Mouse (Mus musculus) G1E (cell line): Measurements from ENCODE around the gene Dok1. TPM values are rescaled to one million over a fixed set of nuclear protein-coding genes. Genes with fewer than 3 reads are reported as not detected.

ENCODE experiments used
- ATAC-seq: 2 replicates; pipeline ENCODE4 v1.8.0; 2016; ENCODE audit warnings: mild to moderate bottlenecking; ENCODE audit not compliant: insufficient number of reproducible peaks, poor library complexity, low FRiP score, severe bottlenecking; ENCODE audit errors: extremely low read depth
- DNase-seq: peaks from one replicate; pipeline ENCODE4 v3.0.0; 2012; ENCODE audit warnings: low spot score
- H3K27me3 ChIP-seq: 2 replicates; pipeline ENCODE4 v1.6.1; 2012; ENCODE audit warnings: mild to moderate bottlenecking, low read length, inconsistent platforms; ENCODE audit not compliant: insufficient read depth
- H3K36me3 ChIP-seq: replicated peaks from 2 replicates; pipeline ENCODE3; 2012; ENCODE audit warnings: mild to moderate bottlenecking, inconsistent platforms
- H3K4me1 ChIP-seq: 2 replicates; pipeline ENCODE4 v1.6.1; 2012; ENCODE audit warnings: low read depth, low read length, inconsistent platforms, mixed read lengths; ENCODE audit not compliant: insufficient read depth
- H3K4me3 ChIP-seq: 2 replicates; pipeline ENCODE4 v1.5.1; 2012; ENCODE audit warnings: low read depth, mild to moderate bottlenecking, inconsistent platforms, low read length, moderate library complexity, mixed read lengths
- H3K9me3 ChIP-seq: replicated peaks from 2 replicates; pipeline ENCODE4 v1.6.1; 2012; ENCODE audit warnings: inconsistent platforms
- CTCF ChIP-seq: IDR thresholded peaks from 2 replicates; pipeline ENCODE4 v1.5.1; 2012; ENCODE audit warnings: low read depth, low read length, inconsistent platforms, mixed read lengths
- GATA1 ChIP-seq: IDR thresholded peaks from 2 replicates; pipeline ENCODE4 v1.6.1; 2012; ENCODE audit warnings: borderline replicate concordance, low read length, inconsistent platforms, mixed read lengths
- GATA2 ChIP-seq: IDR thresholded peaks from 2 replicates; pipeline ENCODE4 v1.6.1; 2012; ENCODE audit warnings: low read depth, low read length, inconsistent platforms, borderline replicate concordance
- POLR2AphosphoS5 ChIP-seq: IDR thresholded peaks from 2 replicates; pipeline ENCODE4 v1.6.1; 2012; ENCODE audit warnings: low read depth, low read length, inconsistent platforms; ENCODE audit not compliant: insufficient replicate concordance
- TAL1 ChIP-seq: conservative IDR thresholded peaks from 2 replicates; pipeline ENCODE4 v1.6.1; 2012; ENCODE audit warnings: low read depth, low read length, inconsistent platforms, mixed read lengths
- polyA plus RNA-seq: library from polyadenylated mRNA; stranded (reverse); fragments of >175 nt; gene quantifications from 2 replicates; pipeline ENCODE4 v1.2.3, GENCODE M21; 2012
- total RNA-seq, 2 experiments: library from RNA; stranded (forward) in 1 of 2; stranded (reverse) in 1 of 2; fragments of 200-1000 nt in 1 of 2; fragments of >200 nt in 1 of 2; fragmentation: Nextera tagmentation in 1 of 2; gene quantifications; 2 replicates each; pipeline ENCODE4 v1.2.3; 2014 to 2017

Dok1 gene
- total and polyA plus RNA-seq, 3 experiments: 7.8 to 82.5 (median 28.4) TPM

- no peak for TF ChIP-seq CTCF
- no peak for TF ChIP-seq TAL1
- no peak for TF ChIP-seq GATA1
- no peak for TF ChIP-seq POLR2AphosphoS5
- TF ChIP-seq GATA2: no peak
- Histone ChIP-seq H3K36me3 (peaks cover 37% of the 10 kb centered on the region), H3K9me3 (no peaks in the 10 kb centered on the region), H3K27me3 (peaks cover 9% of the 10 kb centered on the region), H3K4me1 (peaks cover 50% of the 10 kb centered on the region), H3K4me3 (no peak overlapping the region)
- ATAC-seq (no peak), DNase-seq (no peak)
Observed at GRCm38 (mm10) chr6:83049367-83049766, 16.1 kb upstream of the Dok1 start.

- no peak overlapping the region for H3K4me3 ChIP-seq
- H3K4me1 ChIP-seq: peaks cover 22% of the 10 kb centered on the region
- H3K9me3 ChIP-seq: no peaks in the 10 kb centered on the region
- DNase-seq (no peak), ATAC-seq (no peak)
- H3K36me3 ChIP-seq: peaks cover 5% of the 10 kb centered on the region
- H3K27me3 ChIP-seq: peaks cover 20% of the 10 kb centered on the region
- TF ChIP-seq GATA2: no peak
- no peak for TF ChIP-seq TAL1
- TF ChIP-seq GATA1: no peak
- TF ChIP-seq POLR2AphosphoS5: no peak
- TF ChIP-seq CTCF: no peak
Observed at GRCm38 (mm10) chr6:83044742-83045141, 11.5 kb upstream of the Dok1 start.

- Histone ChIP-seq H3K4me3 (no peak overlapping the region), H3K27me3 (peaks cover 20% of the 10 kb centered on the region), H3K9me3 (no peaks in the 10 kb centered on the region), H3K4me1 (peaks cover 18% of the 10 kb centered on the region), H3K36me3 (no peaks in the 10 kb centered on the region)
- TF ChIP-seq GATA2: no peak
- no peak for TF ChIP-seq POLR2AphosphoS5
- no peak for TF ChIP-seq TAL1
- TF ChIP-seq CTCF: no peak
- TF ChIP-seq GATA1: no peak
- DNase-seq (no peak), ATAC-seq (no peak)
Observed at GRCm38 (mm10) chr6:83043993-83044392, 10.7 kb upstream of the Dok1 start.

- peaks cover 21% of the 10 kb centered on the region for H3K27me3 ChIP-seq
- H3K4me1 ChIP-seq: peaks cover 21% of the 10 kb centered on the region
- ATAC-seq: no peak
- no peak overlapping the region for H3K4me3 ChIP-seq
- no peaks in the 10 kb centered on the region for H3K9me3 ChIP-seq
- TF ChIP-seq TAL1: no peak
- TF ChIP-seq GATA2: no peak
- no peak for TF ChIP-seq GATA1
- TF ChIP-seq POLR2AphosphoS5: no peak
- no peak for TF ChIP-seq CTCF
- DNase-seq: no peak
- H3K36me3 ChIP-seq: no peaks in the 10 kb centered on the region
Observed at GRCm38 (mm10) chr6:83043561-83043960, 10.3 kb upstream of the Dok1 start.

- H3K9me3 ChIP-seq: no peaks in the 10 kb centered on the region
- TF ChIP-seq CTCF (no peak), GATA2 (no peak), POLR2AphosphoS5 (no peak), GATA1 (no peak), TAL1 (no peak)
- ATAC-seq (no peak), DNase-seq (no peak)
- peaks cover 34% of the 10 kb centered on the region for H3K27me3 ChIP-seq
- no peak overlapping the region for H3K4me3 ChIP-seq
- no peaks in the 10 kb centered on the region for H3K36me3 ChIP-seq
- H3K4me1 ChIP-seq: peaks cover 24% of the 10 kb centered on the region
Observed at GRCm38 (mm10) chr6:83040601-83041000, 7.3 kb upstream of the Dok1 start.

- DNase-seq (no peak), ATAC-seq (peak; percentile 61)
- Histone ChIP-seq H3K9me3 (no peaks in the 10 kb centered on the region), H3K36me3 (no peaks in the 10 kb centered on the region), H3K4me3 (peak overlapping the region; percentile 30; the same call in 1 of the 2 replicates), H3K27me3 (peaks cover 32% of the 10 kb centered on the region), H3K4me1 (peaks cover 33% of the 10 kb centered on the region)
- TF ChIP-seq TAL1: no peak
- no peak for TF ChIP-seq GATA2
- no peak for TF ChIP-seq POLR2AphosphoS5
- TF ChIP-seq GATA1: no peak
- TF ChIP-seq CTCF: no peak
Observed at GRCm38 (mm10) chr6:83038496-83039012, 5.3 kb upstream of the Dok1 start.
